Mouse (Mus musculus): ENCODE data around the gene Limd1.

Limd1 gene

GRCm38 (mm10) chr9:123509638-123510604 lies 31.4 kb downstream of the Limd1 start:
- intact Hi-C loops (cut with DNase I) = loop anchor here (10.0 kb wide), 1 partner anchor 255 kb away; no protein-coding TSS in a partner anchor

GRCm38 (mm10) chr9:123510926-123511325 lies 32.4 kb downstream of the Limd1 start:
- intact Hi-C loops (cut with DNase I) = no loop called here

- intact Hi-C loops (cut with DNase I) = no loop called here
These were observed 34.0 kb downstream of the Limd1 start for GRCm38 (mm10) chr9:123512482-123512881.

GRCm38 (mm10) chr9:123515087-123515486 lies 36.6 kb downstream of the Limd1 start:
- intact Hi-C loops (cut with DNase I) = no loop called here

GRCm38 (mm10) chr9:123516641-123517385 lies 38.3 kb downstream of the Limd1 start:
- intact Hi-C loops (cut with DNase I) = no loop called here

GRCm38 (mm10) chr9:123518969-123519894 lies 40.7 kb downstream of the Limd1 start:
- intact Hi-C loops (cut with DNase I) = no loop called here

GRCm38 (mm10) chr9:123520735-123521134 lies 42.2 kb downstream of the Limd1 start:
- intact Hi-C loops (cut with DNase I) = no loop called here

- intact Hi-C loops (cut with DNase I) = loop anchor here (2.0 kb wide), 1 partner anchor 75 kb away; no protein-coding TSS in a partner anchor
These were observed 45.2 kb downstream of the Limd1 start for GRCm38 (mm10) chr9:123523676-123524075.

GRCm38 (mm10) chr9:123525095-123525494 lies 46.6 kb downstream of the Limd1 start:
- intact Hi-C loops (cut with DNase I) = loop anchor here (2.0 kb wide), 1 partner anchor 76 kb away; no protein-coding TSS in a partner anchor

- intact Hi-C loops (cut with DNase I) = no loop called here
These were observed 48.0 kb downstream of the Limd1 start for GRCm38 (mm10) chr9:123526502-123526901.

GRCm38 (mm10) chr9:123528087-123528925 lies 49.8 kb downstream of the Limd1 start:
- intact Hi-C loops (cut with DNase I) = no loop called here

- intact Hi-C loops (cut with DNase I) = no loop called here
These were observed 50.4 kb downstream of the Limd1 start for GRCm38 (mm10) chr9:123528926-123529295.

- intact Hi-C loops (cut with DNase I) = no loop called here
These were observed 51.1 kb downstream of the Limd1 start, which contains the start of gene Sacm1l for GRCm38 (mm10) chr9:123529392-123530157. Sacm1l (plus strand) TSS chr9:123529759.

- intact Hi-C loops (cut with DNase I) = no loop called here
These were observed 51.6 kb downstream of the Limd1 start for GRCm38 (mm10) chr9:123530158-123530475.

- intact Hi-C loops (cut with DNase I) = no loop called here
These were observed 52.1 kb downstream of the Limd1 start for GRCm38 (mm10) chr9:123530566-123531130.

- intact Hi-C loops (cut with DNase I) = no loop called here
These were observed 52.7 kb downstream of the Limd1 start for GRCm38 (mm10) chr9:123531234-123531633.

GRCm38 (mm10) chr9:123536613-123537012 lies 58.1 kb downstream of the Limd1 start:
- intact Hi-C loops (cut with DNase I) = no loop called here

GRCm38 (mm10) chr9:123538189-123538588 lies 59.7 kb downstream of the Limd1 start:
- intact Hi-C loops (cut with DNase I) = no loop called here

- intact Hi-C loops (cut with DNase I) = no loop called here
These were observed 60.6 kb downstream of the Limd1 start for GRCm38 (mm10) chr9:123539093-123539492.
